Mouse (Mus musculus) neural tube, embryonic 14.5 days (tissue): Measurements from ENCODE around the gene Tarbp2. TPM values are rescaled to one million over a fixed set of nuclear protein-coding genes. Genes with fewer than 3 reads are reported as not detected.

Experiments used
- ATAC-seq: fragments of 200-750 bp; cut with Nextera tagmentation; 2 replicates; pipeline ENCODE4 v1.8.0; 2017; ENCODE audit warnings: low read depth, mild to moderate bottlenecking, moderate TSS enrichment, moderate library complexity
- H3K27ac ChIP-seq: fragments of 300-500 bp; sonication (generic); 2 replicates; pipeline ENCODE4 v1.5.1; 2014; ENCODE audit warnings: low read depth, mild to moderate bottlenecking, control low read depth, low read length, moderate library complexity, mixed read lengths
- H3K27me3 ChIP-seq: fragments of 300-500 bp; sonication (generic); 2 replicates; pipeline ENCODE4 v1.6.1; 2014; ENCODE audit warnings: low read length; ENCODE audit not compliant: control insufficient read depth, insufficient read depth
- H3K36me3 ChIP-seq: fragments of 300-500 bp; sonication (generic); 2 replicates; pipeline ENCODE4 v1.6.1; 2014; ENCODE audit warnings: low read length, mixed read lengths; ENCODE audit not compliant: control insufficient read depth, insufficient read depth
- H3K4me1 ChIP-seq: fragments of 300-500 bp; sonication (generic); 2 replicates; pipeline ENCODE4 v1.6.1; 2014; ENCODE audit warnings: low read length; ENCODE audit not compliant: control insufficient read depth, insufficient read depth
- H3K4me2 ChIP-seq: fragments of 300-500 bp; sonication (generic); 2 replicates; pipeline ENCODE4 v1.6.1; 2014; ENCODE audit warnings: mild to moderate bottlenecking, low read depth, low read length, control low read depth
- H3K4me3 ChIP-seq: fragments of 300-500 bp; sonication (generic); 2 replicates; pipeline ENCODE4 v1.5.1; 2014; ENCODE audit warnings: low read depth, low read length, control low read depth, mixed read lengths
- H3K9ac ChIP-seq: fragments of 300-500 bp; sonication (generic); replicated peaks from 2 replicates; pipeline ENCODE4 v1.6.1; 2014; ENCODE audit warnings: low read depth, mild to moderate bottlenecking, control low read depth, low read length, mixed read lengths
- H3K9me3 ChIP-seq: fragments of 300-500 bp; sonication (generic); 2 replicates; pipeline ENCODE4 v1.6.1; 2016; ENCODE audit warnings: low read length; ENCODE audit not compliant: control insufficient read depth
- WGBS: fragments of 180-500 bp; shearing (Covaris S2); extraction: QIAGEN DNeasy Blood & Tissue Kit; methylation state at CpG from one replicate; pipeline ENCODE4 v1.1.7; 2014; 5-methylcytosine and 5-hydroxymethylcytosine counted together
- polyA plus RNA-seq: library from polyadenylated mRNA; unstranded; fragments of >200 nt; fragmentation: Nextera tagmentation; extraction: Ambion mirVana; gene quantifications from 2 replicates; pipeline ENCODE4 v1.2.1, GENCODE M21; 2014

The Tarbp2 gene
- polyA plus RNA-seq, 1 experiment from 2014 or later, result 87.7 TPM

- peaks cover 22% of the 10 kb centered on the region for H3K36me3 ChIP-seq
- 78% methylated on average over 3 of the region's 3 CpGs for WGBS
- no peak; the same call in 1 of the 2 replicates for ATAC-seq
- H3K4me3 ChIP-seq, result no peak overlapping the region
- no peaks in the 10 kb centered on the region for H3K27me3 ChIP-seq
- no peaks in the 10 kb centered on the region for H3K4me1 ChIP-seq
- no peaks in the 10 kb centered on the region for H3K9me3 ChIP-seq
- peak overlapping the region; percentile 45; the same call in 1 of the 2 replicates for H3K27ac ChIP-seq
- no peak overlapping the region for H3K9ac ChIP-seq
- no peak overlapping the region for H3K4me2 ChIP-seq
Observed at GRCm38 (mm10) chr15:102547478-102547877, 29.5 kb downstream of the Tarbp2 start.

DNA sequence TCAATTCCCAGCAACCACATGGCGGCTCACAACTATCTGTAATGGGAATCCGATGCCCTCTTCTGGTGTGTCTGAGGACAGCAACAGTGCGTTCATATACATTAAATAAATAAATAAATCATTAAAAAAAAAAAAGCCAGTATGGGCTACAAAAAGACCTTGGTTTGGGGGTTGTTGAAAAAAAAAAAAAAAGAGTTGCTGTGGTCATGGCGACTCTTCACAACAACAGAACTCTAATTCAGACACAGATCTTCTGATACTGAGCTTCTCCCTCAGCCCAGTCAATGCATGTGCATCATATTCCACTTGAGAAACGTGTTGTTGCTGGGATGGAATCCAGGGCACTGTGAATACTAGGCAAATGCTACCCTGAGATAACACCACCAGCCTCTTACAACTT, 34.6 kb downstream of the Tarbp2 start:
- WGBS, result 97% methylated on average over 5 of the region's 5 CpGs

GRCm38 (mm10) chr15:102555581-102555980, 37.6 kb downstream of the Tarbp2 start:
- no peak overlapping the region for H3K9ac ChIP-seq
- no peak overlapping the region for H3K27ac ChIP-seq
- no peaks in the 10 kb centered on the region for H3K27me3 ChIP-seq
- WGBS, result 95% methylated on average over 1 of the region's 1 CpGs
- H3K9me3 ChIP-seq, result no peaks in the 10 kb centered on the region
- H3K4me3 ChIP-seq, result no peak overlapping the region
- ATAC-seq, result no peak
- H3K4me2 ChIP-seq, result no peak overlapping the region
- peaks cover 29% of the 10 kb centered on the region for H3K36me3 ChIP-seq
- H3K4me1 ChIP-seq, result no peaks in the 10 kb centered on the region

More for the DNA sequence above, 34.6 kb downstream of the Tarbp2 start:
- no peak for ATAC-seq
- Histone ChIP-seq H3K9ac (no peak overlapping the region), H3K4me2 (no peak overlapping the region), H3K27me3 (no peaks in the 10 kb centered on the region), H3K4me3 (no peak overlapping the region), H3K9me3 (no peaks in the 10 kb centered on the region), H3K4me1 (no peaks in the 10 kb centered on the region), H3K27ac (no peak overlapping the region), H3K36me3 (peaks cover 30% of the 10 kb centered on the region)

GRCm38 (mm10) chr15:102557580-102557979, 39.6 kb downstream of the Tarbp2 start:
- Histone ChIP-seq H3K9ac (no peak overlapping the region), H3K4me3 (no peak overlapping the region), H3K27me3 (no peaks in the 10 kb centered on the region), H3K36me3 (peaks cover 20% of the 10 kb centered on the region; the same call in 1 of the 2 replicates), H3K4me1 (no peaks in the 10 kb centered on the region), H3K4me2 (no peak overlapping the region), H3K27ac (no peak overlapping the region), H3K9me3 (no peaks in the 10 kb centered on the region)
- ATAC-seq, result no peak

GRCm38 (mm10) chr15:102562491-102562890, 44.5 kb downstream of the Tarbp2 start:
- ATAC-seq, result no peak
- H3K9ac ChIP-seq, result no peak overlapping the region

GRCm38 (mm10) chr15:102563061-102563460, 45.1 kb downstream of the Tarbp2 start:
- no peaks in the 10 kb centered on the region for H3K9me3 ChIP-seq
- H3K4me1 ChIP-seq, result no peaks in the 10 kb centered on the region
- no peak overlapping the region for H3K9ac ChIP-seq
- no peak overlapping the region for H3K4me2 ChIP-seq
- no peak overlapping the region for H3K4me3 ChIP-seq
- WGBS, result 64% methylated on average over 3 of the region's 3 CpGs
- no peaks in the 10 kb centered on the region for H3K27me3 ChIP-seq
- no peaks in the 10 kb centered on the region for H3K36me3 ChIP-seq
- H3K27ac ChIP-seq, result 0 out of 2 replicates have a peak overlapping the region, but pooled peaks have one; percentile 28
- ATAC-seq, result no peak

More at GRCm38 (mm10) chr15:102562491-102562890, 44.5 kb downstream of the Tarbp2 start:
- H3K27me3 ChIP-seq, result no peaks in the 10 kb centered on the region
- no peaks in the 10 kb centered on the region for H3K4me1 ChIP-seq
- WGBS, result 65% methylated on average over 1 of the region's 1 CpGs
- H3K27ac ChIP-seq, result peak overlapping the region; percentile 28; the same call in 1 of the 2 replicates
- H3K36me3 ChIP-seq, result no peaks in the 10 kb centered on the region
- no peak overlapping the region for H3K4me2 ChIP-seq
- no peak overlapping the region for H3K4me3 ChIP-seq
- no peaks in the 10 kb centered on the region for H3K9me3 ChIP-seq

DNA sequence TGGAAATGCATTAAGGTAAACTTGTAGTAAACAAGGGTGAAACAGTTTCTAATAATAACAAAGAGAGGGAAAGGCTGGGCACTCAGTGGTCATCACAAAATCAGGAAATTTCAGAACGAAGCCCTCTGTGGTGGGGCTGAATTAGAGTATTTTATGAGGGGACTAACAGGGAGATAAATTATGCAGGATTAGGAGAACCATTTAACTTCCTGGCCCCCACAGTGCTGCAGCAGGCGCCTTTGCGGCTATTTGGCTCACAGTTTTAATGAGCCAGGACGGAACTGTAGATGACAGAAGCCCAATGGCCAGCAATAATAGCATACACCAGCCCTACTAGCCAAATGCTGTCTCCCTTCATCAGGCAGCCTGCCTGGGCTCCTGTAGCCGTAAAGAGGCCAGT, 45.7 kb downstream of the Tarbp2 start:
- no peak overlapping the region for H3K4me2 ChIP-seq
- 64% methylated on average over 5 of the region's 5 CpGs for WGBS
- H3K4me3 ChIP-seq, result no peak overlapping the region
- H3K27me3 ChIP-seq, result no peaks in the 10 kb centered on the region
- ATAC-seq, result no peak
- H3K9ac ChIP-seq, result no peak overlapping the region
- H3K36me3 ChIP-seq, result no peaks in the 10 kb centered on the region
- no peak overlapping the region for H3K27ac ChIP-seq
- H3K4me1 ChIP-seq, result no peaks in the 10 kb centered on the region
- no peaks in the 10 kb centered on the region for H3K9me3 ChIP-seq

GRCm38 (mm10) chr15:102567849-102568248, 49.9 kb downstream of the Tarbp2 start:
- Histone ChIP-seq H3K4me1 (no peaks in the 10 kb centered on the region), H3K4me3 (no peak overlapping the region), H3K36me3 (no peaks in the 10 kb centered on the region), H3K4me2 (no peak overlapping the region), H3K27me3 (no peaks in the 10 kb centered on the region), H3K27ac (no peak overlapping the region), H3K9me3 (no peaks in the 10 kb centered on the region), H3K9ac (no peak overlapping the region)
- ATAC-seq, result no peak
- 80% methylated on average over 2 of the region's 2 CpGs for WGBS

DNA sequence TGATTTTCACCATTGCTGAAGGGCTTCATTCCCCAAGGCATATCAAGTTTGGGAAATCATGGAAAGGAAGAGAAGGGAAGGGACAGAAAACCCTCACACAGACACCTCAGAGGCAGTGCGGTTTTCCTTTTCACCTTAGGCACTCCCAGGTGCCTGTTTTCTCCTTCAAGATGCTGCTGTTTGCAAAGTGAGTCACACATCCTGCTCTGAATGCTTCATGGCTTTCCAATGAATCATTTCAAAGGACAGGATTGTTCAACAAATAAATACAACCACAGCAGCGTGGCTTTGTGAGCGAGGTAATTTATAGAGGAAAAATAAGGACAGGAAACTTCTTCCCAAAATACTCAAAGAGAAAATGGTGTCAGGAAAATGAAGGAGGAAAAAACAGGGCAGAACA, 54.1 kb downstream of the Tarbp2 start:
- Histone ChIP-seq H3K9me3 (no peaks in the 10 kb centered on the region), H3K4me2 (no peak overlapping the region)

More for the DNA sequence above, 54.1 kb downstream of the Tarbp2 start:
- H3K36me3 ChIP-seq, result no peaks in the 10 kb centered on the region
- WGBS, result 77% methylated on average over 3 of the region's 3 CpGs
- no peak for ATAC-seq
- H3K9ac ChIP-seq, result no peak overlapping the region
- H3K4me3 ChIP-seq, result no peak overlapping the region
- H3K27me3 ChIP-seq, result no peaks in the 10 kb centered on the region
- no peak overlapping the region for H3K27ac ChIP-seq
- no peaks in the 10 kb centered on the region for H3K4me1 ChIP-seq
